Mouse (Mus musculus): Measurements from ENCODE around the gene Dusp21.

Dusp21 gene

DNA sequence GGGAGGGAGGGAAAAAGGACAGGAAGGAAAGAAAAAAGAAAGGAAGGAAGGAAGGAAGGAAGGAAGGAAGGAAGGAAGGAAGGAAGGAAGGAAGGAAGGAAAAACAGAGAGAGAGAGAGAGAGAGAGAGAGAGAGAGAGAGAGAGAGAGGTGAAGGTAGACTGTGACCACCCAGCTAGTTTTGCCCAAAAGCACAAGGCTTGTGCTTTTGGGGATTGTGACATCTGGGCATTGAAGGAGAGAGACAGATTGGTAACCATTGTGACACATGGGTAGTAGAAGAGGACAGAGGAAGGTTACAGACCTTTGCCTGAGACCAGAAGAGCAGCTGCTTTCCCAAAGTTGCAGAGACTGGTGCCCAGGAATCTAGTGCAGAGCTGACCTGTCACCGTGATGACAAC is at the start of gene Dusp21:
Dusp21 (plus strand) TSS at position 301 of the 400 bp plus-strand sequence.
- no peak for DNase-seq (ENCODE audit: low spot score in 2 of 2)

DNA sequence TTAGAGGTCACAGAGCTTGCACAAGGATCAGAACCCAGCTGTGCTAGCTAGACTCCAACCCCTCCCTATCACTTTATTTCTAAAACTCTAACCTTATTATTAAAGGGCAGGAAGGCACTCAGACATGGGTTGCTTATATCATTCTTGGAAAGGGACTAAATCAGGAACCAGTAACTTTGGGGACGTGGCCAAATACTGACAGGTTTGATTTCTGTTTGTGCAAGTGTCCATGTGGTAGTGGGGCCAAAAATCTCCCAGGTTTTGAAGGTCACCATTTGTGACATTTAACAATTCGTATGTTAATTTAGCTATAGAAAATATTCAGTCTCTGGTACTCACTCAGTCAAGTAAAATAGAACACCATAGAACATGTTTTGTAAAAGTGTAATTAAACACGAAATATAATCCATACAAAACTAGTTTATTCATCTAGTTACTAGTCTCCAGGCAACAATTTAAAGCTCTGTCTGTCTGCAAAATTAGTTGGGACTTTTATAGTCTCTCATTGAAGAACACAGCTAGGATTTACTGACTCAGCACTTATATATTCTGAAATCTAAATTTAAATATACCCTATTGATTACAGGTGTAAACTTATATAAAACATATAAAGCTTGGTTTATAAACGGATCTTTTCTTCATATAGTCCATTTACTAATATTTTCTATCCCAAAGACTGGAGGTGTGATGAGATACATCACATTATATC is 15.2 kb downstream of the Dusp21 start:
- no peak for DNase-seq (ENCODE audit: low spot score in 2 of 2)

DNA sequence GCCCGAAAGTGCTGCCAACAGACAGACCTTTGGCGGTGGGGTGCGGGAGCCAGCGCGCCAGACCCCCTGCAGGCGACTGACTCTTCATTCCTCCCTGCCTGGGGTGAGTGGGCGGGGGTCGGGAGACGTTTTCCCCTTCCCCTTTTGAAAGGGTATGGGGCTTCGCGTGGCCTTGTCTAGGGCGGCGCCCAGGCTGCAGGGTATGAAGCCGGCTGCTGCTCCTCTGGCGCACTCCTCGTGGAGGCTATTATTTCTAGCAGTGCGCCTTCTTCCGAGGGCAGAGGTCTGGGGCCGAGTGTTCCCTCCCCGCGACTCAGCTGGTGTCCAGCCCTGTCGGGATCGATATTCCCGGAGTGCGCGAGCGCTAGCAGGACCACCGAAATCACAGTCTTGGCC is 16.1 kb downstream of the Dusp21 start:
- peak in 1 of 2 experiments; percentile 20 for DNase-seq (ENCODE audit: low spot score in 2 of 2)

DNA sequence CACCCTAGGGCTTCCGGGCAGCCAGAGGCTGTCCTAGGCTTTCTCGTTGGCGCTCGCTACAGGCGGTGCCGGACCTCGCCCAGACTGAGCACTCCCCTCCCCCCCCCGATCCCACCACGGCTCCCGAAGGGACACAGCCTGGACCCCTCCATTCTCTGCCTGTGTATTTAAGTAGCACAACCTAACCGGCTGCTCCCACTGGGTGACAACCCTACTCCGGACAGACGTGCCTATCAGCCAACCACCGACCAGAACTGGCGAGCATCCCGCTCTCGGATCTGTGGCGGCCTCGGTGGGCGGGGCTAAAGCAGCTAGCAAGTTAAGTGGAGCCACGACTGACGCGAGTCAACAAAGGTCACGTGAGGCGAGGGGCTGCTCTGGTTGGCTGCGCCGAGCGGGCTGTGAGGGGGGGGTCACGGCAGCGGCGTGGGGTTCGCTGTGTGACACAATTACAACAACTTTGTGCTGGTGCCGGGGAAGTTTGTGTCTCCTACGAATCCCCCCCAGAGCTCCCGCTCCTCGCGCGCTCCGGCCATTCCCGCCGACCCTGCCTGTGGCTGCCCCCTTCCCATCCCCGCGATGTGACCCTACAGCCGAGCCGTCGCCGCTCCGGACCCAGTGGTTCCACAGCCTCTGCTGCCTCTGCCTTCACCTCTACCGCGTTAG is 16.7 kb downstream of the Dusp21 start, which contains the start of gene Kdm6a:
Kdm6a (plus strand) TSS at position 384 of the 666 bp plus-strand sequence.
- DNase-seq (ENCODE audit: low spot score in 2 of 2): peak; percentile 91 to 100

DNA sequence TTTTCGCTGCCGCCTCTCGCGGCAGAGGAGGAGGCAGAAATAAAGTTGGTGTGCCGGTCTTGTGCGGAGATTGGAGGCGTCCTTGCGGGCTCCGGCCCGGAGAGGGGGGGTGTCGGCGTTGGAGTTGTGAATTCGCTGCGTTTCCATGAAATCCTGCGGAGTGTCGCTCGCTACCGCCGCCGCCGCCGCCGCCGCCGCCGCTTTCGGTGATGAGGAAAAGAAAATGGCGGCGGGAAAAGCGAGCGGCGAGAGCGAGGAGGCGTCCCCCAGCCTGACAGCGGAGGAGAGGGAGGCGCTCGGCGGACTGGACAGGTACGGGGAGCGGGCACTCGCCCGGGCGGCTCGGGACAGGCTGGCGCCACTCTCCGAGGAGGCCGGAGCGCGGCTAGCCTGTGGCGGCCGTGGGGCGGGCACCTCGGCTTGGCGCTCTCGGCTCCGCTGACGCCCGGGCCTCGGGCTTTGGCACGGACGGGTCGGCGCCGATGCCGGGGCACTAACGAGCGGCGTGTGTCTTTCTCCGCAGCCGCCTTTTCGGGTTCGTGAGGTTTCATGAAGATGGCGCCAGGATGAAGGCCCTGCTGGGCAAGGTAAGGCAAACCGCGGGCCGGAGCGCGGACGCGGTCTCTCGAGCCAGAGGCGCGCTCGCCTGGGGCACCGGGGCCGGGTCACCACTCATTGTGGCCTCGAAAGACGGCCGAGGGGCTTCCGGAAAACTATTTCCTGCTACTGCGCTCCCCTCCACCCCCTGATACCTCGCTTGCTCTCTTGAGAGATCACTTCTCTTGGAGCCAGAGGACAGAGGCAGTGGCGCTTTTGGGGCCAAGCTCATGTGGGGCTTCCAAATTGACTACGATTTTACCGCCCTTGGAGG is 17.4 kb downstream of the Dusp21 start:
- peak; percentile 17 to 40 for DNase-seq (ENCODE audit: low spot score in 2 of 2)

DNA sequence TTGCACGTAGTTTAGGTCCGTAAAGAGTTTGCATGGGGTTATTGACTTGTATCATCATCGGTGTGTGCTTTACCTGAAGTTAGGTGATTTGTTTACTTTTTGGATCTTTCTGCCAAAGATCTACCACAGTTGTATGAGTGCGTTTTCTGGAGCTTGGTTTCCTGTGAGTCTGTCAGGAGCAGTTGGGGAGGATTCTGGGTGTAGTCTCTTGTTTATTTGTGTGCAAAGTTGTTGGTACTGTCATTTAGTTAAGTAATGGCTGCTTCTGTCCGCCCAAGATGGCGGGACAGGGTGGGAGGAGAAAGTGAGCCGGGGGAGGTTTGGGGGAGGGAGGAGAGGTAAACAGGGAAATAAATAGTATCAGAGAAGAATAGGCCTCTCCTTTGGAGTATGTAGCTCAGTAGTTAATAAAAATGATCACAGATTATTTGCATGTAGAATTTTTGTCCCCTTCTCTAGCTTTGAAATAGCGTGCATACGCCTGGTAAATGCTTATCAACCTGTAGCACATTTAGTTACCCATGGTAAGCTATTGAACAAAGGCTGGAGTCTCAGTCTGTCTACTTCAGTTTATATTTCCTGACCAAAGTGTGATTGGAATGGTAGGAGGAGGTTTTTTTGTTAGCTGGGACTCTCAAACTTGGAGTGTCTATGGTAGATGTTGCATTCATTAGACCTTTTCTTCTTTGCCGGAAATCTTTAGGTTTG is 18.4 kb downstream of the Dusp21 start:
- no peak for DNase-seq (ENCODE audit: low spot score in 2 of 2)

DNA sequence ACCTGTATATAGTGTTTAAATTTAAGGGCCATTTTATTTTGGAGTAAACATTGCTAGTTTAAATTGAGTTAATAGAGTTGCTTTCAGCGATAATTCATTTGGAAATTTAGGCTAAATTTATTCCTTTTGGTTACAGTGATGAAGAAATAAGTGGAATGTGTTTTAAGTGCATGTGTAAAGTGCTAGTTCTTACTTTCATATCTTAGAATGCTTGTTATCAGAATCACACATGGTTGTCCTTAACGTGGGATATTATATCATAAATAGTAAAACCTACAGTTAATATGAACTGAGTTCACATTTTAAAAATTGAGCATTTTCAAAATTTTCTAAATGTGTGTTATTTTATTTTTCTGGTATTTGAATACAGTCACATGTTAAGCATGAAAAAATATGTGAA is 19.5 kb downstream of the Dusp21 start:
- no peak for DNase-seq (ENCODE audit: low spot score in 2 of 2)

DNA sequence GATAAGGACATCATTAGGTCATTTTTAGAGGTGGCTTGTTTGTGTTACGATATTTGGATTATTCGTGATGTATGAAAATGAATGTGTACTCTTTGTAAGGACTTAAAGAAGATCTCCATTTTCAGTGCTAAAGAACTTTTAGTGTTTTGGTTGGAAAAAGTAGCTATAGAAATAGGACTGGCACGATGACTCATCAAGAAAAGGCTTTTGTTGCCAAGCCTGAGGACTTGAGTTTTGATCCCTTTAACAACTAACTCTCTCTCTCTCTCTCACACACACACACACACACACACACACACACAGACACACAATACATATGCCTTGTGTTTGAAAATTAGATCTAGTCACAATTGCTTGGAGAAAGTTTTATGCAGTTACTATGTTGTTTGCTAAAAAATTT is 21.3 kb downstream of the Dusp21 start:
- DNase-seq (ENCODE audit: low spot score in 2 of 2): no peak

DNA sequence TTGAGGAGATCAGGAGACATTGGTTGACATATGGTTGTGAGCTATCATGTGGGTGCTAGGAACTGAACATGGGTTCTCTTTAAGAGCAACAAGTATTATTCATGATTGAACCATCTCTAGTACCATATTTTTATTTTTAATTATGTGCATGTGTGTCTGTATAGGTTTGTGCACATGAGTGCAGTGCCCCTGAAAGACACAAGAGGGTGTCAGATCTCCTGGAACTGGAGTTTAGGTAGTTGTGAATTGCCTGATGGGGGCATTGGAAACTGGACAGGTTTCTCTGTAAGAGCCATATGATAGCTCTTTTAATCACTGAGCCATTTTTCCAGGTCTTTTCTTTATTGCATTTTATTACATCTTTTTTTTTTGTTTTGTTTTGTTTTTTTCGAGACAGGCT is 23.3 kb downstream of the Dusp21 start:
- no peak for DNase-seq (ENCODE audit: low spot score in 2 of 2)

DNA sequence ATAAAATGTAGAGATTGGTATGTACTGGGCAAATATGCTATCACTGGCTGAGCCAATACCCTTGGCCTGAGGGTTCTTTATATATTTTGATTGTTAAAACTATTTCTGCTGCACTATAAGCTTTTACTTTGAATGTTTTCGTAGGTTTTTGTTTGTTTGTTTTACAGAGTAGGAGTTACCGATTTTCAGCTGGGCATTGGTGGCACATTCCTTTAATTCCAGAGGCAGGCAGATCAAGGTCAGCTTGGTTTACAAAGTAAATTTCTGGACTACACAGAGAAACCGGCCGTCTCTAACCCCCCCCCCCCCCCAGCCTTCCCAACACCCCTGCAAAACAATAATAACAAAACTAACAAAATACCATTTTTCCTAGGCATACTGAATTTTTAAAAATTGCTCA is 29.2 kb downstream of the Dusp21 start:
- DNase-seq (ENCODE audit: low spot score in 2 of 2): no peak

DNA sequence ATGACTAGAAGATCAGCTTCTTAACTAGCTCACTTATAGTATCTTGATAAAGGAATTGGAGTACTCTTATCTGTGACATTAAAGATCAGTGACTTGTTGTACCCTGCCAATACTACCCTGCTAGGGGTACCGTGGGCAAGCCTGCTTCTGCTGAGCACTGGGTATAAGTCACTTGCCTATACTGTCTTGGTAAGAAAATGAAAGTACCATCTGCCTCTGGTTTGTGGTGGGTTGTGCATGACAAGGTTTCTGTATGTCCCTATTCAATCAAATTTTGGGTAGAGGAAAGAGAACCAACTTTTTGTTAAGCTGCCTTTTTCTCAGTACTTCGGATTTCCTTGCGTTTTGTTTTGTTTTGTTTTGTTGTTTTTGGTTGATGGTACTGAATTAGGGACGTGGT is 32.1 kb downstream of the Dusp21 start:
- no peak for DNase-seq (ENCODE audit: low spot score in 2 of 2)

DNA sequence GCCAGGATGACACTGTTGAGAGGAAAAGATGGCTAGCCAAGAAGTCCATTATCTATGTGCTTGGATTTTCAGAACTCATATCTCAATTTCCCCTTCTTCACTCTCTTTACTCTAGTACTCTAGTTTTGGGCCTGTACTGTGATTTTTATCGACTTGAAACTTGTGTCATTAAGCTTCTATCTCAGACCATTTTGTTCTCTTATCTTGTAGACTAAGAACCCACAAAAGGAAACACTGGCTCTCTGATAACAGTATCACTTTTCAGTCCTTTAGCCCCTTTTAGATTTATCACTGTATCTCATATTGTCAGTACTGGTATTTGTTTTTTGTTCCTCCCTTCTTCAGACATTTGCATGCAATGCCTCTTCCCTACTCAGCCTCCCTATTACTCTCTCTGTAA is 33.8 kb downstream of the Dusp21 start:
- no peak for DNase-seq (ENCODE audit: low spot score in 2 of 2)

DNA sequence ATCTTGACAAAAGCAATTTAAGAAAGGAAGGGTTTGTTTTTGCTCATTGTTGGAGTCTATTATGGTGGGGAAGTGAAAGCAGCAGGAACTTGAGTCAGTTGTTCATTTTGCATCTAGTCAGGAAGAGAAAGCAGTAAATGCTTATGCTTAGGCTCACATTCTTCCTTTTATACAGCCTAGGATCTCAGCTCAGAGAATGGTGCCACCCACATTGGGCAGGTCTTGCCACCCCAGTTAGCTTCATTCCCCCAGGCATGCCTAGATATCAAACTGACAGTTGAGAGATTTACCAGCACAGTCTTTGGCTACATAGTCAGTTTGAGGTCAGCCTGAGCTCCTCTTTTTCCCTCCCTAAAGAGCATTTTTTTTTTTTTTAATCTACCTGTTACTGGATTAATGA is 41.5 kb downstream of the Dusp21 start:
- DNase-seq (ENCODE audit: low spot score in 2 of 2): no peak

DNA sequence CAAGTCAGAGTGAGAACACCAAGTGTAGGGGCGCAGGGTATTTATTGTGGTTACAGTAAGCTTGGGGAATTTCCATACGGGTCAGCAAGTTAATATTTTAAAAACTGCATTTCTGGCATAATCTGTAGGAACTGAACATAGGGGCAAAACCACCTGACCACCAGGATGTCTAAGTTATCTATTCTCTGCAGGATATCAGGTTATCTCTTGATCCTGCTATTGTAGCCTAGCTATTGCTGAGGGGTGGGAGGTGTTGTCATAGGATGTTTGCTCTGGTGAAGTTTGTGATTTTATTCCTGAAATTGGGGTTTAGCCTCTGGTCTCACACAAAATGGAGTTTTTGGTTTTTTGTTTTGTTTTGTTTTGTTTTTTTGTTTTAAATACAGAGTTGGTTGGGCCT is 42.6 kb downstream of the Dusp21 start:
- DNase-seq (ENCODE audit: low spot score in 2 of 2): no peak

Measured in frontal cortex, postnatal 25 days (tissue).